Mouse (Mus musculus) CH12.LX (cell line): ENCODE results near the gene A730009L09Rik. TPM values are rescaled to one million over a fixed set of nuclear protein-coding genes. Genes with fewer than 3 reads are reported as not detected.

Experiments
- DNase-seq: peaks from one replicate; pipeline ENCODE4 v3.0.0-alpha.2; 2013; ENCODE audit errors: extremely low read depth
- H3K27ac ChIP-seq: 2 replicates; pipeline ENCODE4 v1.5.1; 2012; ENCODE audit warnings: low read depth, mild to moderate bottlenecking, control low read depth, moderate library complexity; ENCODE audit not compliant: insufficient read depth
- H3K27me3 ChIP-seq: replicated peaks from 2 replicates; pipeline ENCODE3; 2012; ENCODE audit warnings: inconsistent platforms
- H3K36me3 ChIP-seq, 2 experiments: replicated peaks in 1 of 2; 2 replicates each; pipeline versions ENCODE3 to v1.6.1; 2012; ENCODE audit warnings: inconsistent platforms in 1 of 2, low read length in 1 of 2, mild to moderate bottlenecking in 1 of 2, mixed read lengths in 1 of 2, moderate library complexity in 1 of 2; ENCODE audit not compliant: control insufficient read depth in 1 of 2, insufficient read depth in 1 of 2
- H3K4me1 ChIP-seq, 2 experiments: 2 replicates each; pipeline ENCODE4 v1.6.1; 2012; ENCODE audit warnings: inconsistent platforms in 1 of 2, moderate library complexity in 1 of 2; ENCODE audit not compliant: insufficient read depth in 2 of 2, control insufficient read depth in 1 of 2
- H3K4me2 ChIP-seq: 2 replicates; pipeline ENCODE4 v1.6.1; 2012; ENCODE audit warnings: low read depth, mild to moderate bottlenecking, control low read depth; ENCODE audit not compliant: poor library complexity, insufficient read depth, severe bottlenecking
- H3K4me3 ChIP-seq, 3 experiments: fragments of 150-350 bp in 1 of 3; sonication (generic) in 1 of 3; replicated peaks in 1 of 3; 2 replicates each; pipeline versions ENCODE3 to v1.5.1; 2011 to 2012; ENCODE audit warnings: low read depth in 2 of 3, low read length in 2 of 3, mild to moderate bottlenecking in 2 of 3, moderate library complexity in 2 of 3, control low read depth in 1 of 3, improper control_type of control experiment in 1 of 3, inconsistent platforms in 1 of 3, mixed read lengths in 1 of 3; ENCODE audit not compliant: poor library complexity in 1 of 3
- H3K79me2 ChIP-seq: replicated peaks from 2 replicates; pipeline ENCODE4 v1.6.1; 2012; ENCODE audit warnings: mild to moderate bottlenecking, moderate library complexity; ENCODE audit not compliant: control insufficient read depth, poor library complexity, insufficient read depth, severe bottlenecking; ENCODE audit errors: extremely low read depth
- H3K9ac ChIP-seq: 2 replicates; pipeline ENCODE4 v1.6.1; 2012; ENCODE audit warnings: low read depth, mild to moderate bottlenecking, control low read depth, moderate library complexity; ENCODE audit not compliant: insufficient read depth
- H3K9me3 ChIP-seq: replicated peaks from 2 replicates; pipeline ENCODE3; 2012; ENCODE audit warnings: low read length, inconsistent platforms, mixed read lengths
- CHD1 ChIP-seq: IDR thresholded peaks from 2 replicates; pipeline ENCODE4 v1.6.1; 2012; ENCODE audit warnings: low read depth, low read length, improper control_type of control experiment, inconsistent platforms
- CHD2 ChIP-seq: IDR thresholded peaks from 2 replicates; pipeline ENCODE4 v1.6.1; 2011; ENCODE audit warnings: low read length, improper control_type of control experiment
- E2F4 ChIP-seq: IDR thresholded peaks from 2 replicates; pipeline ENCODE4 v1.6.1; 2011; ENCODE audit warnings: low read depth, low read length, improper control_type of control experiment; ENCODE audit not compliant: insufficient replicate concordance
- ELF1 ChIP-seq: IDR thresholded peaks from 2 replicates; pipeline ENCODE4 v1.6.1; 2014; ENCODE audit warnings: low read depth, mild to moderate bottlenecking, inconsistent platforms, low read length, improper control_type of control experiment
- GABPA ChIP-seq: IDR thresholded peaks from 2 replicates; pipeline ENCODE4 v1.6.1; 2012; ENCODE audit warnings: low read depth, low read length, improper control_type of control experiment, inconsistent platforms; ENCODE audit not compliant: insufficient replicate concordance
- HCFC1 ChIP-seq: IDR thresholded peaks from 2 replicates; pipeline ENCODE4 v1.6.1; 2012; ENCODE audit warnings: low read depth, mild to moderate bottlenecking, inconsistent platforms, low read length, improper control_type of control experiment
- IRF4 ChIP-seq: IDR thresholded peaks from 2 replicates; pipeline ENCODE4 v1.6.1; 2014; ENCODE audit warnings: low read depth, mild to moderate bottlenecking, inconsistent platforms, low read length, improper control_type of control experiment
- MAX ChIP-seq: IDR thresholded peaks from 2 replicates; pipeline ENCODE4 v1.6.1; 2011; ENCODE audit warnings: low read length, improper control_type of control experiment
- MAZ ChIP-seq: IDR thresholded peaks from 2 replicates; pipeline ENCODE4 v1.6.1; 2012; ENCODE audit warnings: low read depth, mild to moderate bottlenecking, inconsistent platforms, low read length, improper control_type of control experiment, moderate library complexity
- NELFE ChIP-seq: IDR thresholded peaks from 2 replicates; pipeline ENCODE4 v1.6.1; 2011; ENCODE audit warnings: low read depth, low read length, improper control_type of control experiment
- PAX5 ChIP-seq: IDR thresholded peaks from 2 replicates; pipeline ENCODE4 v1.6.1; 2012; ENCODE audit warnings: low read length, inconsistent platforms, mixed read lengths
- POLR2A ChIP-seq: IDR thresholded peaks from 2 replicates; pipeline ENCODE4 v1.6.1; 2011; ENCODE audit warnings: low read depth, mild to moderate bottlenecking, improper control_type of control experiment, low read length
- SIN3A ChIP-seq: IDR thresholded peaks from 2 replicates; pipeline ENCODE4 v1.6.1; 2012; ENCODE audit warnings: low read length, improper control_type of control experiment, inconsistent platforms
- UBTF ChIP-seq: IDR thresholded peaks from 2 replicates; pipeline ENCODE4 v1.6.1; 2012; ENCODE audit warnings: low read depth, mild to moderate bottlenecking, inconsistent platforms, low read length, improper control_type of control experiment, moderate library complexity
- USF2 ChIP-seq: conservative IDR thresholded peaks from 2 replicates; pipeline ENCODE4 v1.6.1; 2011; ENCODE audit warnings: low read depth, low read length, improper control_type of control experiment
- ZKSCAN1 ChIP-seq: IDR thresholded peaks from 2 replicates; pipeline ENCODE4 v1.6.1; 2012; ENCODE audit warnings: low read depth, inconsistent platforms, low read length, improper control_type of control experiment, borderline replicate concordance
- ZMIZ1 ChIP-seq: IDR thresholded peaks from 2 replicates; pipeline ENCODE4 v1.6.1; 2012; ENCODE audit warnings: low read depth, mild to moderate bottlenecking, inconsistent platforms, low read length, improper control_type of control experiment
- dilution Hi-C: fragments of 300-500 bp; cut with MboI; formaldehyde crosslinking; loops from 2 replicates; pipeline ENCODE4 v1.14.3; 2020; ENCODE audit warnings: low sequenced_read_pairs; ENCODE audit not compliant: extremely low pct_unique_long_range_greater_than_20kb, extremely low pct_ligation_motif_present
- in situ Hi-C: fragments of 300-500 bp; cut with MboI; formaldehyde crosslinking; loops from 3 replicates; pipeline ENCODE4 v1.14.3; 2019; ENCODE audit warnings: low sequenced_read_pairs, low pct_ligation_motif_present, low pct_unique_long_range_greater_than_20kb, mixed read lengths
- polyA plus RNA-seq: library from polyadenylated mRNA; unstranded; fragments of >175 nt; gene quantifications from 2 replicates; pipeline ENCODE4 v1.2.1, GENCODE M21; 2012; ENCODE audit warnings: low read depth; ENCODE audit not compliant: insufficient read length
- total RNA-seq, 2 experiments: library from RNA; depleted of rRNA; stranded (reverse); fragments of 300-350 nt in 1 of 2; fragments of >200 nt in 1 of 2; gene quantifications; 2 replicates each; pipeline ENCODE4 v1.2.3; 2012 to 2014

Gene A730009L09Rik
- total and polyA plus RNA-seq, 3 experiments: not detected

DNA sequence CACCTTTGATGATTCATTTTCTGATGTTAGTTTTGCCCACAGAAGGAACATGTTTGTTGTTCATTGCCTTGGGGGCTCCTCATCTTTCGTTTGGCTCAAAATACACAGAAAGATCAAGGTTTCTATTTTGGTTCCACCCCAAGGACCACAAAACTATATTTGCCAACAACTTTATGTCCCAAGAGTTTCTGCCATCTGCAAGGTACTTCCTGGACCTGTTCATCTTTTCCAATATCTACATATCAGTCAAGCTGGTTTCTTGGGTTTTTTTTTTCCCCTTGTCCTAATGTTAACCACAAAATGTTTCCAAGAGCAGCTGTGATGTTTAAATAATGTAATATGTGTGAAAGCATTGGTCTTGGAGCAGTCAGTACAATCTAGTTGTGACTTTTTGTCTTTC is 37.4 kb upstream of the A730009L09Rik start (continued):
- TF ChIP-seq CHD1 (no peak), ZKSCAN1 (no peak), SIN3A (no peak; the same call in 1 of the 2 replicates), PAX5 (no peak), HCFC1 (no peak; the same call in 1 of the 2 replicates), USF2 (no peak), GABPA (no peak)

DNA sequence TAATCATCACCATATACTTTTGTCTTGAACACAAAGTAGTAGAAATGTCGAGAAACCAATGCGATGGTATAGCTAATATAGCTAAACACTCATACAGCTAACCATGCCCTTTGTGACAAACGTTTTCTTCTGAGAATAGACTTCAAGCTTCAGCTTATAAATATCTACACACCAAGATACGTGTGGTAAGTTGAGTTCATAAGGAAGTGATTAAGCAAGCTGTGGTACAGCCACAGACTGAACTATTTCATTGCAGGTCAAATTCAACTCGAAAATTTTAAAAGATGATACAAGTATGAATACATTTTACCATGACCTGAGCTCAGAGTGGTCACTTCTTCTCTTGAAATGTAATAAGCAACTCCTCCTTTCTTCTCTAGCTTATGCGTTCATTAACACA is 37.0 kb upstream of the A730009L09Rik start:
- peaks cover 13 to 40% of the 10 kb centered on the region in 2 experiments for H3K4me1 ChIP-seq
- H3K36me3 ChIP-seq: no peaks in the 10 kb centered on the region
- no peak overlapping the region for H3K4me3 ChIP-seq
- TF ChIP-seq ELF1: no peak
- TF ChIP-seq NELFE: no peak
- no peak for TF ChIP-seq CHD1
- TF ChIP-seq MAZ: no peak
- no peak for TF ChIP-seq IRF4
- no peak for TF ChIP-seq CHD2
- H3K9me3 ChIP-seq: no peaks in the 10 kb centered on the region
- in situ Hi-C loops: no loop called here
- H3K4me2 ChIP-seq: peak overlapping the region; percentile 99; the same call in 1 of the 2 replicates
- H3K27me3 ChIP-seq: no peaks in the 10 kb centered on the region
- DNase-seq: no peak
- H3K79me2 ChIP-seq: no peaks in the 10 kb centered on the region
- dilution Hi-C loops: no loop called here
- H3K9ac ChIP-seq: no peak overlapping the region
- H3K27ac ChIP-seq: no peak overlapping the region

DNA sequence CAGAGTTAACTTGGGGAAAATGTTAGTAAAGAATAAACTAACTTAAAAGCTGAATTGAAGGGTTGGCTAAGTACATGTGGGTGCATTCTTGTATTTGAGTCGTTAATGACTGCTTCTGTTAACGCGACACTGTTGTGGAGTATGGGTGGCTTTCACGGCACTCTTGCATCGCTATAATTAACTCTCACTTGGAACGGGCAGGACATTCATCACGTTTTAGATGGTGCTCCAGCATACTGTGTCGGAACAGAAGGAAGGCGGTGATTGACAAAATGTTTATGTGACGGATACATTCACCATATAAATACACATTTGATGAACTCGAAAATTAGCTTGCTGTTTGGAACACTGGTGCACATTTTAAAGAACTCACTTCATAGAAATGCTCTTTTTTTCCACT is 29.0 kb upstream of the A730009L09Rik start:
- Histone ChIP-seq H3K4me2 (no peak overlapping the region), H3K27ac (no peak overlapping the region), H3K27me3 (no peaks in the 10 kb centered on the region), H3K4me1 (no peaks in the 10 kb centered on the region), H3K79me2 (no peaks in the 10 kb centered on the region), H3K9ac (no peak overlapping the region), H3K9me3 (no peaks in the 10 kb centered on the region), H3K4me3 (no peak overlapping the region), H3K36me3 (no peaks in the 10 kb centered on the region)
- TF ChIP-seq ZMIZ1: no peak
- no peak for TF ChIP-seq MAX
- no peak for TF ChIP-seq UBTF
- TF ChIP-seq E2F4: no peak
- TF ChIP-seq NELFE: no peak
- no peak for TF ChIP-seq MAZ
- TF ChIP-seq GABPA: no peak
- TF ChIP-seq POLR2A: no peak
- no peak for TF ChIP-seq CHD2
- no peak for DNase-seq
- dilution Hi-C loops (no loop called here), in situ Hi-C loops (no loop called here)
